Mouse (Mus musculus) neural tube, embryonic 12.5 days (tissue): ENCODE results near the gene Vstm2b. TPM values are rescaled to one million over a fixed set of nuclear protein-coding genes. Genes with fewer than 3 reads are reported as not detected.

ENCODE experiments used
- ATAC-seq: fragments of 200-750 bp; cut with Nextera tagmentation; 2 replicates; pipeline ENCODE4 v1.8.0; 2017; ENCODE audit warnings: low read depth, mild to moderate bottlenecking, moderate TSS enrichment, moderate library complexity; ENCODE audit not compliant: low FRiP score
- H3K27ac ChIP-seq: fragments of 300-500 bp; sonication (generic); 2 replicates; pipeline ENCODE4 v1.5.1; 2016
- H3K27me3 ChIP-seq: fragments of 300-500 bp; sonication (generic); replicated peaks from 2 replicates; pipeline ENCODE4 v1.6.1; 2016; ENCODE audit warnings: mild to moderate bottlenecking
- H3K36me3 ChIP-seq: fragments of 300-500 bp; sonication (generic); 2 replicates; pipeline ENCODE4 v1.6.1; 2016; ENCODE audit warnings: mild to moderate bottlenecking
- H3K4me1 ChIP-seq: fragments of 300-500 bp; sonication (generic); 2 replicates; pipeline ENCODE4 v1.6.1; 2016
- H3K4me2 ChIP-seq: fragments of 300-500 bp; sonication (generic); replicated peaks from 2 replicates; pipeline ENCODE4 v1.6.1; 2016; ENCODE audit warnings: mild to moderate bottlenecking
- H3K4me3 ChIP-seq: fragments of 300-500 bp; sonication (generic); 2 replicates; pipeline ENCODE4 v1.5.1; 2016
- H3K9ac ChIP-seq: fragments of 300-500 bp; sonication (generic); 2 replicates; pipeline ENCODE4 v1.6.1; 2016; ENCODE audit warnings: mild to moderate bottlenecking
- H3K9me3 ChIP-seq: fragments of 300-500 bp; sonication (generic); 2 replicates; pipeline ENCODE4 v1.6.1; 2016; ENCODE audit warnings: mild to moderate bottlenecking
- WGBS: fragments of 180-500 bp; shearing (Covaris S2); methylation state at CpG from one replicate; pipeline ENCODE4 v1.1.7; 2016; 5-methylcytosine and 5-hydroxymethylcytosine counted together
- polyA plus RNA-seq: library from polyadenylated mRNA; unstranded; fragments of >200 nt; fragmentation: Nextera tagmentation; extraction: Ambion mirVana; gene quantifications from 2 replicates; pipeline ENCODE4 v1.2.1, GENCODE M21; 2016

Gene Vstm2b
- 12.4 and 12.9 TPM in 2 replicates for polyA plus RNA-seq

- Histone ChIP-seq H3K9ac (peak within 1 kb of the TSS; percentile 68), H3K9me3 (no peaks in the 10 kb centered on the region), H3K27ac (no peak within 1 kb of the TSS), H3K36me3 (no peaks in the 10 kb centered on the region), H3K4me2 (peak within 1 kb of the TSS; percentile 96), H3K4me3 (peak within 1 kb of the TSS; percentile 62), H3K4me1 (peaks cover 23% of the 10 kb centered on the region), H3K27me3 (peaks cover 49% of the 10 kb centered on the region)
- ATAC-seq: peak; percentile 10
- WGBS: 2% methylated on average over 33 of the region's 35 CpGs
These were observed at the start of gene Vstm2b for GRCm38 (mm10) chr7:40898096-40898710. Gene Vstm2b, plus strand, starts transcription at chr7:40898328.

- Histone ChIP-seq H3K9me3 (no peaks in the 10 kb centered on the region), H3K4me2 (no peak overlapping the region), H3K4me3 (no peak overlapping the region), H3K27ac (no peak overlapping the region), H3K36me3 (no peaks in the 10 kb centered on the region), H3K9ac (no peak overlapping the region), H3K4me1 (no peaks in the 10 kb centered on the region), H3K27me3 (no peaks in the 10 kb centered on the region)
- no peak for ATAC-seq
- WGBS: 88% methylated on average over 7 of the region's 7 CpGs
These were observed 42.0 kb upstream of the Vstm2b start for GRCm38 (mm10) chr7:40856088-40856625.

- Histone ChIP-seq H3K9me3 (no peaks in the 10 kb centered on the region), H3K4me3 (no peak overlapping the region), H3K36me3 (no peaks in the 10 kb centered on the region), H3K27ac (no peak overlapping the region), H3K4me1 (no peaks in the 10 kb centered on the region), H3K4me2 (no peak overlapping the region), H3K9ac (no peak overlapping the region), H3K27me3 (no peaks in the 10 kb centered on the region)
- ATAC-seq: no peak
- WGBS: 55% methylated on average over 7 of the region's 7 CpGs
These were observed 24.6 kb upstream of the Vstm2b start for GRCm38 (mm10) chr7:40873380-40873990.

GRCm38 (mm10) chr7:40884855-40885489 is 13.2 kb upstream of the Vstm2b start:
- Histone ChIP-seq H3K27ac (no peak overlapping the region), H3K27me3 (no peaks in the 10 kb centered on the region), H3K9ac (no peak overlapping the region), H3K36me3 (no peaks in the 10 kb centered on the region), H3K4me1 (no peaks in the 10 kb centered on the region), H3K4me2 (no peak overlapping the region), H3K9me3 (no peaks in the 10 kb centered on the region), H3K4me3 (no peak overlapping the region)
- ATAC-seq: no peak
- WGBS: 69% methylated on average over 8 of the region's 8 CpGs

GRCm38 (mm10) chr7:40888358-40888757 is 9.8 kb upstream of the Vstm2b start:
- Histone ChIP-seq H3K9ac (no peak overlapping the region), H3K9me3 (no peaks in the 10 kb centered on the region), H3K4me3 (no peak overlapping the region), H3K36me3 (no peaks in the 10 kb centered on the region), H3K27ac (no peak overlapping the region), H3K4me1 (no peaks in the 10 kb centered on the region), H3K27me3 (no peaks in the 10 kb centered on the region), H3K4me2 (no peak overlapping the region)
- no peak for ATAC-seq
- WGBS: 94% methylated on average over 3 of the region's 3 CpGs

- Histone ChIP-seq H3K27me3 (peaks cover 37% of the 10 kb centered on the region), H3K9ac (no peak overlapping the region), H3K4me3 (no peak overlapping the region), H3K36me3 (no peaks in the 10 kb centered on the region), H3K27ac (no peak overlapping the region), H3K4me2 (no peak overlapping the region), H3K9me3 (no peaks in the 10 kb centered on the region), H3K4me1 (peaks cover 15% of the 10 kb centered on the region)
- no peak for ATAC-seq
- WGBS: 68% methylated on average over 4 of the region's 4 CpGs
These were observed 1.2 kb upstream of the Vstm2b start for GRCm38 (mm10) chr7:40896964-40897363.

GRCm38 (mm10) chr7:40898711-40899375 is 715 bp downstream of the Vstm2b start:
- under 1% methylated on average over 65 of the region's 70 CpGs for WGBS
- Histone ChIP-seq H3K36me3 (no peaks in the 10 kb centered on the region), H3K4me2 (peak overlapping the region; percentile 96), H3K9me3 (no peaks in the 10 kb centered on the region), H3K27ac (no peak overlapping the region), H3K9ac (peak overlapping the region; percentile 68), H3K27me3 (peaks cover 52% of the 10 kb centered on the region), H3K4me3 (peak overlapping the region; percentile 62), H3K4me1 (peaks cover 23% of the 10 kb centered on the region)
- peak; percentile 45 for ATAC-seq

GRCm38 (mm10) chr7:40899376-40900265 is 1.5 kb downstream of the Vstm2b start:
- Histone ChIP-seq H3K9ac (peak overlapping the region; percentile 68), H3K27ac (no peak overlapping the region), H3K36me3 (no peaks in the 10 kb centered on the region), H3K27me3 (peaks cover 52% of the 10 kb centered on the region), H3K4me1 (peaks cover 23% of the 10 kb centered on the region), H3K9me3 (no peaks in the 10 kb centered on the region), H3K4me3 (peak overlapping the region; percentile 62), H3K4me2 (peak overlapping the region; percentile 96)
- WGBS: under 1% methylated on average over 61 of the region's 61 CpGs
- peak; percentile 43 for ATAC-seq

- WGBS: 2% methylated on average over 16 of the region's 16 CpGs
- no peak overlapping the region for H3K4me3 ChIP-seq
- ATAC-seq: peak; percentile 69
- no peak overlapping the region for H3K27ac ChIP-seq
- H3K4me1 ChIP-seq: peaks cover 23% of the 10 kb centered on the region
- no peak overlapping the region for H3K9ac ChIP-seq
- H3K27me3 ChIP-seq: peaks cover 50% of the 10 kb centered on the region
- H3K9me3 ChIP-seq: no peaks in the 10 kb centered on the region
- H3K4me2 ChIP-seq: peak overlapping the region; percentile 96
- H3K36me3 ChIP-seq: no peaks in the 10 kb centered on the region
These were observed 3.1 kb downstream of the Vstm2b start for GRCm38 (mm10) chr7:40901201-40901600.

- H3K4me3 ChIP-seq: peak overlapping the region; percentile 32
- H3K4me2 ChIP-seq: peak overlapping the region; percentile 59
- 9% methylated on average over 28 of the region's 28 CpGs for WGBS
- H3K27me3 ChIP-seq: peaks cover 40% of the 10 kb centered on the region
- H3K4me1 ChIP-seq: peaks cover 23% of the 10 kb centered on the region
- no peaks in the 10 kb centered on the region for H3K9me3 ChIP-seq
- ATAC-seq: no peak
- H3K36me3 ChIP-seq: no peaks in the 10 kb centered on the region
- no peak overlapping the region for H3K27ac ChIP-seq
- peak overlapping the region; percentile 45; the same call in 1 of the 2 replicates for H3K9ac ChIP-seq
These were observed 4.4 kb downstream of the Vstm2b start for GRCm38 (mm10) chr7:40902506-40902905.

GRCm38 (mm10) chr7:40906484-40906883 is 8.4 kb downstream of the Vstm2b start:
- no peak for ATAC-seq
- peaks cover 8% of the 10 kb centered on the region; the same call in 1 of the 2 replicates for H3K4me1 ChIP-seq
- H3K36me3 ChIP-seq: 0 out of 2 replicates have a peak, but pooled peaks cover 3% of the 10 kb centered on the region
- no peak overlapping the region for H3K9ac ChIP-seq
- H3K27ac ChIP-seq: no peak overlapping the region
- no peaks in the 10 kb centered on the region for H3K9me3 ChIP-seq
- H3K27me3 ChIP-seq: peaks cover 20% of the 10 kb centered on the region
- H3K4me2 ChIP-seq: no peak overlapping the region
- H3K4me3 ChIP-seq: no peak overlapping the region
- 82% methylated on average over 1 of the region's 1 CpGs for WGBS
